Mouse (Mus musculus) liver, embryonic 11.5 days (tissue): ENCODE data around the gene Synrg. TPM values are rescaled to one million over a fixed set of nuclear protein-coding genes. Genes with fewer than 3 reads are reported as not detected.

ENCODE experiments used
- ATAC-seq: fragments of 200-750 bp; cut with Nextera tagmentation; replicated peaks from 2 replicates; pipeline ENCODE4 v1.8.0; 2017; ENCODE audit warnings: moderate number of reproducible peaks, mild to moderate bottlenecking, moderate TSS enrichment, moderate library complexity; ENCODE audit not compliant: low FRiP score
- DNase-seq: peaks from one replicate; pipeline ENCODE4 v3.0.0-alpha.2; 2017; ENCODE audit warnings: low spot score
- H3K27ac ChIP-seq: fragments of 300-500 bp; sonication (generic); 2 replicates; pipeline ENCODE4 v1.5.1; 2014; ENCODE audit warnings: mild to moderate bottlenecking, low read depth, low read length, control low read depth
- H3K27me3 ChIP-seq: fragments of 300-500 bp; sonication (generic); replicated peaks from 2 replicates; pipeline ENCODE4 v1.6.1; 2014; ENCODE audit warnings: low read length, mixed read lengths; ENCODE audit not compliant: control insufficient read depth, insufficient read depth
- H3K36me3 ChIP-seq: fragments of 300-500 bp; sonication (generic); 2 replicates; pipeline ENCODE4 v1.6.1; 2014; ENCODE audit warnings: mild to moderate bottlenecking, low read length, moderate library complexity, mixed read lengths; ENCODE audit not compliant: control insufficient read depth, insufficient read depth
- H3K4me1 ChIP-seq: fragments of 300-500 bp; sonication (generic); replicated peaks from 2 replicates; pipeline ENCODE4 v1.6.1; 2014; ENCODE audit warnings: low read length, mixed read lengths; ENCODE audit not compliant: control insufficient read depth, insufficient read depth
- H3K4me2 ChIP-seq: fragments of 300-500 bp; sonication (generic); 2 replicates; pipeline ENCODE4 v1.6.1; 2014; ENCODE audit warnings: mild to moderate bottlenecking, control low read depth, moderate library complexity
- H3K4me3 ChIP-seq: fragments of 300-500 bp; sonication (generic); 2 replicates; pipeline ENCODE4 v1.5.1; 2014; ENCODE audit warnings: low read depth, low read length, control low read depth
- H3K9ac ChIP-seq: fragments of 300-500 bp; sonication (generic); 2 replicates; pipeline ENCODE4 v1.6.1; 2014; ENCODE audit warnings: low read depth, low read length, control low read depth
- H3K9me3 ChIP-seq: fragments of 300-500 bp; sonication (generic); 2 replicates; pipeline ENCODE4 v1.6.1; 2016; ENCODE audit warnings: low read length, inconsistent platforms, mixed read lengths; ENCODE audit not compliant: control insufficient read depth
- WGBS: fragments of 180-500 bp; shearing (Covaris S2); extraction: QIAGEN DNeasy Blood & Tissue Kit; methylation state at CpG from one replicate; pipeline ENCODE4 v1.1.7; 2014; 5-methylcytosine and 5-hydroxymethylcytosine counted together
- polyA plus RNA-seq: library from polyadenylated mRNA; unstranded; fragments of >200 nt; fragmentation: Nextera tagmentation; extraction: Ambion mirVana; gene quantifications from 2 replicates; pipeline ENCODE4 v1.2.1, GENCODE M21; 2014

Gene Synrg
- polyA plus RNA-seq, 1 experiment from 2014 or later, result 9.0 TPM

GRCm38 (mm10) chr11:84013105-84013504, 48.9 kb downstream of the Synrg start:
- no peak for DNase-seq
- Histone ChIP-seq H3K4me1 (no peaks in the 10 kb centered on the region), H3K27ac (no peak overlapping the region), H3K27me3 (no peaks in the 10 kb centered on the region), H3K4me2 (no peak overlapping the region), H3K9me3 (no peaks in the 10 kb centered on the region), H3K9ac (no peak overlapping the region), H3K36me3 (peaks cover 7% of the 10 kb centered on the region; the same call in 1 of the 2 replicates), H3K4me3 (no peak overlapping the region)
- ATAC-seq, result no peak
- WGBS, result 36% methylated on average over 7 of the region's 7 CpGs

GRCm38 (mm10) chr11:84016147-84016809, 52.0 kb downstream of the Synrg start:
- H3K27me3 ChIP-seq, result no peaks in the 10 kb centered on the region
- no peak overlapping the region for H3K4me2 ChIP-seq
- ATAC-seq, result no peak
- H3K4me1 ChIP-seq, result no peaks in the 10 kb centered on the region
- no peak for DNase-seq
- no peak overlapping the region for H3K27ac ChIP-seq
- no peak overlapping the region for H3K4me3 ChIP-seq
- 68% methylated on average over 6 of the region's 6 CpGs for WGBS
- no peaks in the 10 kb centered on the region; the same call in 1 of the 2 replicates for H3K36me3 ChIP-seq
- H3K9ac ChIP-seq, result no peak overlapping the region
- no peaks in the 10 kb centered on the region for H3K9me3 ChIP-seq

- no peak overlapping the region for H3K4me3 ChIP-seq
- WGBS, result 74% methylated on average over 7 of the region's 7 CpGs
- no peaks in the 10 kb centered on the region for H3K27me3 ChIP-seq
- no peak overlapping the region for H3K9ac ChIP-seq
- H3K4me2 ChIP-seq, result no peak overlapping the region
- no peak overlapping the region for H3K27ac ChIP-seq
- H3K36me3 ChIP-seq, result no peaks in the 10 kb centered on the region; the same call in 1 of the 2 replicates
- no peaks in the 10 kb centered on the region for H3K4me1 ChIP-seq
- H3K9me3 ChIP-seq, result no peaks in the 10 kb centered on the region
- DNase-seq (no peak), ATAC-seq (no peak)
Observed at GRCm38 (mm10) chr11:84016810-84017508, 52.7 kb downstream of the Synrg start.

GRCm38 (mm10) chr11:84027231-84027630, 63.0 kb downstream of the Synrg start:
- DNase-seq (no peak), ATAC-seq (no peak)
- H3K4me1 ChIP-seq, result no peaks in the 10 kb centered on the region
- no peak overlapping the region for H3K9ac ChIP-seq
- WGBS, result 91% methylated on average over 5 of the region's 5 CpGs
- no peaks in the 10 kb centered on the region for H3K9me3 ChIP-seq
- no peak overlapping the region for H3K4me2 ChIP-seq
- H3K4me3 ChIP-seq, result no peak overlapping the region
- no peak overlapping the region for H3K27ac ChIP-seq
- H3K36me3 ChIP-seq, result peaks cover 20% of the 10 kb centered on the region
- no peaks in the 10 kb centered on the region for H3K27me3 ChIP-seq

DNA sequence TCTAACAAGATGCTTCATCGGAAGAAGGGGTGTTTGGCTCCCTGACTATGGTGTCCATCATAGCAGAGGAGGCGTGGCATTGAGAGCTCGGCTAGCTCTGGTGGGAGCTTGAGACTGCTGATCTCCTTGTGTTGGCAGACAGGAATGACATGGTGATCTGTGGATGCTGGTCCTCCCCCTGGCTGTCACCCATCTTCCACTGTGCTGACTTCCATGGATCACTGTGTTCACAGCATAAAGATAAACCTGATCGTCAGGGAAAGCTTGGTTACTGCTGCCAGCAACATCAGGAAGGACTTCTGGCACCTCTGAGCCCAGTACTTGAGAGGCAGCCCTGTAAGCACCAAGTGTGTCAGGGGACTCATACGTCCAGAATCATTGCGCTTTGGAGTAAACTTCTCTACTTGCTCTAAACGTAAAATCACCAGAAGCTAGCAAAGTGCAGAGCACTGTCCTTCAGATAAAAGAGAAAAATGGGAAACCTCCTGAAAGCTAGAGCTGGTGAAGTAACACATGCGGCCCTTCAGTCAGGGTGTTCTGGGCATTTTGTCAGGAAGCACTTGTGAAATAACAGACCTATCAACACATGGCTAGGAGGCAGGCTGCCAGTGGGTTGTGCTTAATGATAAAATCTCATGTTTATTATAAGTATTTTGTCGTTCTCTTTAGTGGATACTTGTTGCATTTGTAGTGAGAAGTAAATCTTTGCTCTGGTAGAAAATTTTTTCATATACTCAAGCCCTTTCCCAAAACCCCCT, 64.2 kb downstream of the Synrg start:
- Histone ChIP-seq H3K27ac (no peak overlapping the region), H3K4me1 (no peaks in the 10 kb centered on the region), H3K9me3 (no peaks in the 10 kb centered on the region), H3K27me3 (no peaks in the 10 kb centered on the region), H3K4me2 (no peak overlapping the region), H3K36me3 (peaks cover 17% of the 10 kb centered on the region), H3K4me3 (no peak overlapping the region), H3K9ac (no peak overlapping the region)
- ATAC-seq (no peak), DNase-seq (no peak)
- 82% methylated on average over 9 of the region's 9 CpGs for WGBS

GRCm38 (mm10) chr11:84031971-84032370, 67.7 kb downstream of the Synrg start:
- no peak overlapping the region for H3K27ac ChIP-seq
- no peak overlapping the region for H3K9ac ChIP-seq
- H3K4me2 ChIP-seq, result no peak overlapping the region
- ATAC-seq (no peak), DNase-seq (no peak)
- no peaks in the 10 kb centered on the region for H3K4me1 ChIP-seq
- H3K4me3 ChIP-seq, result no peak overlapping the region
- no peaks in the 10 kb centered on the region for H3K27me3 ChIP-seq
- H3K9me3 ChIP-seq, result no peaks in the 10 kb centered on the region
- WGBS, result 55% methylated on average over 9 of the region's 9 CpGs
- H3K36me3 ChIP-seq, result peaks cover 4% of the 10 kb centered on the region; the same call in 1 of the 2 replicates

GRCm38 (mm10) chr11:84032559-84032958, 68.3 kb downstream of the Synrg start:
- Histone ChIP-seq H3K4me3 (no peak overlapping the region), H3K36me3 (peaks cover 4% of the 10 kb centered on the region; the same call in 1 of the 2 replicates), H3K27ac (no peak overlapping the region), H3K27me3 (no peaks in the 10 kb centered on the region), H3K4me1 (no peaks in the 10 kb centered on the region), H3K9ac (no peak overlapping the region), H3K9me3 (no peaks in the 10 kb centered on the region), H3K4me2 (no peak overlapping the region)
- ATAC-seq (no peak), DNase-seq (no peak)
- 74% methylated on average over 5 of the region's 5 CpGs for WGBS

DNA sequence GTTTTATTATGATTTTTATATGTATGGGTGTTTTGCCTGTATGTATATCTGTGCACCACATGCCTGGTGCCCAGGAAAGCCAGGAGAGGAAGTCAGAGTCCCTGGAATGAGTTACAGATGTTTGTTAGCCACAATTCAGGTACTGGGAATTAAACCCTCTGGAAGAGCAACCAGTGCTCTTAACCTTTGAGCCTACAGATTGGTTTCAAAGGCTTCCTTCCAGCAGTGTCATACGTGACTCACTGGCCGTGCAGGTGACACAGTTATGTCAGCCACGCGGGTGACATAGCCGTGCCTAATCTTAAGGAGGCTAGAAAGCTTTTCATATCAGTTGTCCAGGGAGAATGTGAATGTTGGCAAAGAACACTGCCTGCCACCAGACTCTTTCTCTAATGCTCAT, 69.4 kb downstream of the Synrg start:
- Histone ChIP-seq H3K27ac (no peak overlapping the region), H3K36me3 (peaks cover 4% of the 10 kb centered on the region; the same call in 1 of the 2 replicates), H3K4me1 (no peaks in the 10 kb centered on the region), H3K4me3 (no peak overlapping the region), H3K9ac (no peak overlapping the region), H3K9me3 (no peaks in the 10 kb centered on the region), H3K4me2 (no peak overlapping the region), H3K27me3 (no peaks in the 10 kb centered on the region)
- DNase-seq (no peak), ATAC-seq (no peak)
- WGBS, result 88% methylated on average over 5 of the region's 5 CpGs
